16 mouse cellular contexts compared by ENCODE assay signal in the genomic region with DNA sequence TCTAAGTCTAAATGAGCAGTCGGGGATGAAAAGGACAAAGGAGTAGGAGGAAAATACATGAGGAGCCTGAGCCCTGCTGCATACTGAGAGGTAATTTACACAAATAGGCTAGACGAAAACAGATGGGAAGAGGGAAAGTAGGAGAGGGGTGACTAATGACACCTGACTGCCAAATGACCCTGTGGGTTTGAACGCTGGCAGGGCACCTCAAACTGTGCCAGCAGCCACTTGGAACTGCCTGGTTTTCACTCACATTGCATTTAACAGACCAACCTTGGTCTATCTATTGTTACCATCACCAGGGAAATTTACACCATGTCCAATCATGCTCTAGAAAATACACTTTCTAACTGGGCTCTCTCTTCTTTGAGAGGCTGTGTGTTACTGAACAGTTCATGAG.
DNase-seq lines count a peak whose midpoint lies in the region; ATAC-seq lines count a peak whose summit lies in the region.
"Had no signal": no experiment of that assay in that cellular context is flagged by ENCODE, and none has a peak within 500 bp of the region (broad histone marks: within the 10 kb centered on the region; RNA-seq: fewer than 3 reads in every experiment).

No protein-coding gene starts in this region.

- H3K4me3 ChIP-seq in forebrain, embryonic 12.5 days (replicated peaks): no peak overlapping the region
- H3K4me3 ChIP-seq in forebrain, embryonic 10.5 days: no peak overlapping the region
- H3K4me3 ChIP-seq in hindbrain, embryonic 13.5 days: no peak overlapping the region
- no peak overlapping the region for H3K4me3 ChIP-seq in neural tube, embryonic 13.5 days
- H3K4me3 ChIP-seq: erythroblast, embryonic 14.5 days; heart, embryonic 15.5 days; myocyte had no signal

- no peak overlapping the region for H3K4me2 ChIP-seq in forebrain, embryonic 12.5 days
- no peak overlapping the region for H3K4me2 ChIP-seq in hindbrain, embryonic 13.5 days
- H3K4me2 ChIP-seq in neural tube, embryonic 13.5 days: no peak overlapping the region
- H3K4me2 ChIP-seq: heart, embryonic 15.5 days had no signal

- H3K36me3 ChIP-seq in forebrain, embryonic 12.5 days (replicated peaks): no peaks in the 10 kb centered on the region
- H3K36me3 ChIP-seq in forebrain, embryonic 10.5 days (replicated peaks): no peaks in the 10 kb centered on the region
- H3K36me3 ChIP-seq in hindbrain, embryonic 13.5 days: no peaks in the 10 kb centered on the region
- H3K36me3 ChIP-seq in neural tube, embryonic 13.5 days: no peaks in the 10 kb centered on the region
- H3K36me3 ChIP-seq: G1E; heart, embryonic 15.5 days had no signal

- no peak for DNase-seq in forebrain, embryonic 10.5 days (ENCODE audit: extremely low spot score, low spot score)
- peak; percentile 59 for DNase-seq in cerebellum, adult 9-11 months
- no peak for DNase-seq in left cerebral cortex, postnatal 14 days (ENCODE audit: low spot score in 2 of 2)
- no peak for DNase-seq in left cerebral cortex, postnatal 36 days (ENCODE audit: low spot score in 2 of 2)
- DNase-seq in spleen, postnatal 10 days (ENCODE audit: low spot score in 2 of 2): no peak
- DNase-seq: gastrocnemius, postnatal 14 days; kidney, adult 8-10 months; lung, postnatal 10 days; right cerebral cortex, postnatal 25 days had no signal

- H3K27me3 ChIP-seq in forebrain, embryonic 12.5 days: no peaks in the 10 kb centered on the region
- H3K27me3 ChIP-seq in forebrain, embryonic 10.5 days (ENCODE audit: poor library complexity, severe bottlenecking): no peaks in the 10 kb centered on the region
- no peaks in the 10 kb centered on the region for H3K27me3 ChIP-seq in hindbrain, embryonic 13.5 days
- no peaks in the 10 kb centered on the region for H3K27me3 ChIP-seq in neural tube, embryonic 13.5 days
- H3K27me3 ChIP-seq: heart, embryonic 15.5 days had no signal

- 21% methylated on average over 3 of the region's 3 CpGs for WGBS in forebrain, embryonic 12.5 days
- 35% methylated on average over 3 of the region's 3 CpGs for WGBS in forebrain, embryonic 10.5 days
- 10% methylated on average over 3 of the region's 3 CpGs for WGBS in hindbrain, embryonic 13.5 days
- 6% methylated on average over 3 of the region's 3 CpGs for WGBS in neural tube, embryonic 13.5 days

- intact Hi-C loops in left cerebral cortex, postnatal 14 days (cut with DNase I): no loop called here
- intact Hi-C loops in left cerebral cortex, postnatal 36 days (cut with DNase I): no loop called here

- H3K9ac ChIP-seq in forebrain, embryonic 12.5 days: no peak overlapping the region
- no peak overlapping the region for H3K9ac ChIP-seq in hindbrain, embryonic 13.5 days
- no peak overlapping the region for H3K9ac ChIP-seq in neural tube, embryonic 13.5 days
- H3K9ac ChIP-seq: heart, embryonic 15.5 days had no signal

- no peaks in the 10 kb centered on the region for H3K9me3 ChIP-seq in forebrain, embryonic 12.5 days
- H3K9me3 ChIP-seq in forebrain, embryonic 10.5 days: no peaks in the 10 kb centered on the region
- no peaks in the 10 kb centered on the region for H3K9me3 ChIP-seq in hindbrain, embryonic 13.5 days
- H3K9me3 ChIP-seq in neural tube, embryonic 13.5 days: no peaks in the 10 kb centered on the region
- H3K9me3 ChIP-seq: G1E; heart, embryonic 15.5 days had no signal

- peaks cover 7% of the 10 kb centered on the region; the same call in 1 of the 2 replicates for H3K4me1 ChIP-seq in forebrain, embryonic 12.5 days
- H3K4me1 ChIP-seq in forebrain, embryonic 10.5 days: peaks cover 11% of the 10 kb centered on the region
- H3K4me1 ChIP-seq in hindbrain, embryonic 13.5 days (replicated peaks): peaks cover 6% of the 10 kb centered on the region
- peaks cover 15% of the 10 kb centered on the region for H3K4me1 ChIP-seq in neural tube, embryonic 13.5 days (replicated peaks)
- H3K4me1 ChIP-seq: heart, embryonic 15.5 days had no signal

- no peak overlapping the region for H3K27ac ChIP-seq in forebrain, embryonic 12.5 days
- H3K27ac ChIP-seq in forebrain, embryonic 10.5 days: no peak overlapping the region
- peak overlapping the region; percentile 75 for H3K27ac ChIP-seq in hindbrain, embryonic 13.5 days
- peak overlapping the region; percentile 46 for H3K27ac ChIP-seq in neural tube, embryonic 13.5 days (replicated peaks)
- H3K27ac ChIP-seq: heart, embryonic 15.5 days had no signal

- peak; percentile 46; the same call in 1 of the 2 replicates for ATAC-seq in forebrain, embryonic 12.5 days (ENCODE audit: low FRiP score)
- peak; percentile 93 for ATAC-seq in hindbrain, embryonic 13.5 days (ENCODE audit: low FRiP score)
- peak; percentile 94 for ATAC-seq in neural tube, embryonic 13.5 days (ENCODE audit: low read depth)

Comparison
In these comparisons a context has a peak if more than half of its experiments do, and no peak if none do; other contexts are left out.
1. H3K27ac ChIP-seq: peak in hindbrain, embryonic 13.5 days (single experiment) and neural tube, embryonic 13.5 days (single experiment); none in forebrain, embryonic 12.5 days (single experiment) and forebrain, embryonic 10.5 days (single experiment).
2. Peak in every context shown above with its lines, with median percentiles within 50 percentile points of each other: ATAC-seq.